Mouse (Mus musculus) macrophage (primary cell): Measurements from ENCODE around the gene Zfp51. TPM values are rescaled to one million over a fixed set of nuclear protein-coding genes. Genes with fewer than 3 reads are reported as not detected.
"Not testable (repeated sequence)": the region's sequence is repeated elsewhere in the genome, so short reads cannot be mapped to it uniquely, and the experiment has no call there.

Source experiments
- H3K27ac ChIP-seq: fragments of 350-480 bp; formaldehyde crosslinking; 2 replicates; pipeline ENCODE4 v1.9.0; 2021
- H3K36me3 ChIP-seq: fragments of 350-480 bp; formaldehyde crosslinking; 2 replicates; pipeline ENCODE4 v1.9.0; 2021; ENCODE audit errors: inconsistent target
- H3K4me3 ChIP-seq: fragments of 350-480 bp; formaldehyde crosslinking; 2 replicates; pipeline ENCODE4 v1.9.0; 2021; ENCODE audit errors: inconsistent target
- H3K79me2 ChIP-seq: fragments of 350-480 bp; formaldehyde crosslinking; 2 replicates; pipeline ENCODE4 v1.9.0; 2021; ENCODE audit errors: inconsistent target
- WGBS: methylation state at CpG from one replicate; pipeline ENCODE4 v1.1.7; 2026; ENCODE audit warnings: inconsistent platforms; ENCODE audit not compliant: missing documents; 5-methylcytosine and 5-hydroxymethylcytosine counted together
- polyA plus RNA-seq: library from polyadenylated mRNA; stranded (reverse); fragments of 250-400 nt; gene quantifications from 3 replicates; pipeline ENCODE4 v1.2.4, GENCODE M21; 2018; ENCODE audit warnings: inconsistent platforms
- total RNA-seq, 78 experiments: library from RNA; depleted of rRNA; stranded (reverse); fragments of 250-400 nt; gene quantifications; 1 replicate in 9 of 78; 2 replicates in 24 of 78; 3 replicates in 43 of 78; 4 replicates in 2 of 78; pipeline ENCODE4 v1.2.4; 2018; ENCODE audit warnings: inconsistent platforms in 56 of 78

Zfp51 gene
- total RNA-seq (2018; cell fraction: chromatin; rRNA removed), result 10 to 100 TPM in 2 of 26 experiments, 1 to 10 TPM in 23, under 1 TPM in 1; 0.41 to 10.5 (median 4.4) TPM
- total RNA-seq (2018; cell fraction: cytosol; rRNA removed), result 1 to 10 TPM; 2.1 to 9.5 (median 6.6) TPM
- 10 to 100 TPM in 2 of 26 experiments, 1 to 10 TPM in 23, under 1 TPM in 1; 0.67 to 11.8 (median 4.7) TPM for total RNA-seq (2018; cell fraction: nucleus; rRNA removed)
- polyA plus RNA-seq, result 5.0 to 11.8 TPM (median 7.5 TPM) in 3 replicates

DNA sequence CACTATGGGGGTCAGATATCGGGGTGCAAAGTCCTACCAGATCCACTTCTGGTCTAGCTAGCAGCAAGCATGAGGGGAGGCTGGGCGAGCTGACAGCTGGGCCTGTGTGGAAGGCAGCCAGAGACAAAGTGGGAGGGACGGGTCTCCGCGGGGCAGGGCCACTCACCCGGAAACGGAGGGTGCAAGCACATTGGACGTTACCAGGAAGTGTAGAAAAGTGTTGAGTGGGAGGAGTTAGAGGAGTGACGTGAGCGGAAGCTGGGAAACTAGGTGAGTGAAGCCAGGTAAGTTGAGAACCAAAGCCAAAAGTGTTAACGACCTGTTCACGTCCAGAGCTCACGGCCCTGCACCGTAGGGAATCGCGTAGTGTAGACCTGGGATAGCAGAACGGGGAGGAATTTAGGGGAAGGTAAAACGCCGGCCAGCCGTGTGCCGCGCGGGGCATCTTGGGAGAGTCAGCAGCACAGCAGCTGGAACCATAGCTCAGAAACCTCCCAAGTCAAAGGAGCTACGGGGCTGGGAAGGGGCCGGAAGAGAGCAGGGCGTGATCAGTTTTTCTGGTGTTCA is at the start of gene Zfp51:
Gene Zfp51 (plus strand): TSS at position 237 of the 567 bp plus-strand sequence.
- peaks cover 21% of the 10 kb centered on the region; the same call in 1 of the 2 replicates for H3K79me2 ChIP-seq
- peaks cover 10% of the 10 kb centered on the region for H3K36me3 ChIP-seq
- peak within 1 kb of the TSS; percentile 76 for H3K4me3 ChIP-seq
- WGBS, result under 1% methylated on average over 26 of the region's 26 CpGs
- peak within 1 kb of the TSS; percentile 63 for H3K27ac ChIP-seq

DNA sequence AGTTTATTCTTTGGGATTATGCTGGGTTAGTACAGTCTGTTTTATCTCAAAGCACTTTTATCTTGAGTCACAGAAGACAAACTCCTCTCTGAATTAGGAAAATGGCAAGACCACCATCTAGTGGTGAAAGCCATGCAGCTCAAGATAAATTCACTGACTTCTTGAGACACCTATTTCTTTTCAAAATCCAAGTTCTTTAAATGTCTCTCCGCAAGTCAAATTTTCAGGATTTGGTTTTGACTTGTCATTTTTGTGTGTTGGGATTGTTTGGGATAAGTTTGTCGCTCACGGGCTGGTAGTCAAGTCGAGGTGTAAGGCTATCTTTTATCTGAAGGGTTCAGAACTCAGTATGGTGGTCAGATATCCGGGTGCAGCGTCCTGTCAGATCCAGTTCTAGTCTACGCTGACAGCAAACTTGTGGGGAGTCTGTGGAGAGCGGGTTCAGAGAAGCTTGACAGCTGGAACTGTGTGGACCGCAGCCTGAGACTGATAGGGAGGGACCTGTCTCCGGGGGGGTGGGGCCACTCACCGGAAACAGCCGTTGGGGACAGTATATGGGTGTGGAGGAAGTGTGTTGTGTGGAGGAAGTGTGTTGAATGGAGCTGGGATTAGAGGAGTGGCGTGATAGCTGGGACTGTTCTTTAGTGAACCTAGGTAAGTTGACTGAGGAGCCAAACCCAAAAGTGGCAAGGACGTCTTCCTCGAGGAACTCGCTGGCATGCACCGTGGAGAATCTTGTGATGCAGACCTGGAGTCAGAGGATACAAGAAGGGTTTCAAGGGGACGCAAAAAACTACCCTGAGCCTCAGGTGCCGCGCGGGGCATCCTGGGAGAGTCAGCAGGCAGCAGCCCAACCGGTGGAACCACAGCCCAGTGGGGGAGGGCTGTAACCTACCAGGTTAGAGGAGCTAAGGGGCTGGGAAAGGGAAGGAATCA is 27.2 kb upstream of the Zfp51 start, which contains the start of gene Zfp54:
Gene Zfp54 (plus strand): TSS at position 564 of the 936 bp plus-strand sequence.
- WGBS, result 0% methylated on average over 19 of the region's 22 CpGs
- Histone ChIP-seq H3K4me3 (peak within 1 kb of the TSS; percentile 74), H3K27ac (peak within 1 kb of the TSS; percentile 67), H3K79me2 (peaks cover 16% of the 10 kb centered on the region; the same call in 1 of the 2 replicates), H3K36me3 (no peaks in the 10 kb centered on the region; the same call in 1 of the 2 replicates)

DNA sequence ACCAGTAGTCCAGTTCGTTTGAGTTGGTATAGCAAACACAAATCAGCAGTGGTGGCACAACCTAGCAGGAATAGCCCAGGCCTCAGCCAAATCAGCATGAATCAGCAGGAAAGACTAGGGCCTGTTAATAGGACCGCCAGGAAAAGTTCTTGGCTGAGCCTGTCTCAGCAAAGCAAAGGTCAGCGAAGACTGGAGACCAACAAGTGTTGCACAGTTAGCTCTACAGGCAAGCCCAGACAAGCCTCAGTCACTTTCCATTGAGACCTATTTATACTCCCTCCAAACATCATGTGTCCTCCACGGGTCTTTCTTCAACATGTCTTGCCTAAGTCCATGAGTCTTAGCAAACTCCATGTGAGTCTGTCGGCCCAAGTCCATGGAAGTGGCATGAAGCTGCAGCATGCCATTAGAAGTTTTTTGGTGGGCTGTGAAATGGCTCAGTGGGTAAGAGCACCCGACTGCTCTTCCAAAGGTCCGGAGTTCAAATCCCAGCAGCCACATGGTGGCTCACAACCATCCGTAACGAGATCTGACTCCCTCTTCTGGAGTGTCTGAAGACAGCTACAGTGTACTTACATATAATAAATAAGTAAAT is 11.3 kb upstream of the Zfp51 start:
- WGBS, result 90% methylated on average over 7 of the region's 9 CpGs
- not testable (repeated sequence) for H3K4me3 ChIP-seq, H3K27ac ChIP-seq

DNA sequence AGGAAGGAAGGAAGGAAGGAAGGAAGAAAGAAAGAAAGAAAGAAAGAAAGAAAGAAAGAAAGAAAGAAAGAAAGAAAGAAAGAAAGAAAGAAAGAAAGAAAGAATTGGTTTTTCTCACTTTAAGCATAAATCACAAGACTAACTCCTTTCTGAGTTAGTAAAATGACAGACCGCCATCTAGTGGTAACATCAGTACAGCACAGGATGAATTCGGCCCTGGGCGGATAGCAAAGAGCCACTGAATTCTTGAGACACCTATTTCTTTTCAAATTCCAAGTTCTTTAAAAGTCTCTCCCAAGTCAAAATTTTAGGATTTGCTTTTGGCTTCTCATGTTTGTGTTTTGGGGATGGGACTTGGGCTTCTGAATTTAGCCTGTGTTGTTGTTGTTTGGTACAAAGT is 505 bp upstream of the Zfp51 start:
- peaks cover 10% of the 10 kb centered on the region for H3K36me3 ChIP-seq
- H3K79me2 ChIP-seq, result peaks cover 21% of the 10 kb centered on the region; the same call in 1 of the 2 replicates
- H3K4me3 ChIP-seq, result peak overlapping the region; percentile 76
- H3K27ac ChIP-seq, result peak overlapping the region; percentile 63
- WGBS, result 0% methylated on average over 3 of the region's 3 CpGs

More for the DNA sequence above, 11.3 kb upstream of the Zfp51 start:
- H3K79me2 ChIP-seq, result not testable (repeated sequence)
- peaks cover 11% of the 10 kb centered on the region for H3K36me3 ChIP-seq

DNA sequence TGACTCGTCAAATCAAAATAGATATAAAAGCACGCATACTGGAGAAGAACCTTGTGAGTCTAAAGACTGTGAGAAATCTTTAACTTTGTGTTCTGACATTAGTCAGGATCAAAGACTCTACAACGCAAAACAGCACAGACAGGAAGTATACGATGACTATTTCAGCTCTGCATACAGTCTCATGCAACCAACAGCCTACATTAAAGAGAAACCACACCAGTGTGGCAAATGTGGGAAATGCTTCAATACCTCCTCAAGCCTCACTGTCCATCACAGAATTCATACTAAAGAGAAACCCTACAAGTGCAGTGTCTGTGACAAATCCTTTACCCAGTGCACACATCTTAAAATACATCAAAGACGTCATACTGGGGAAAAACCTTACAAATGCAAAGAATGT is 13.4 kb downstream of the Zfp51 start:
- 97% methylated on average over 5 of the region's 5 CpGs for WGBS
- Histone ChIP-seq H3K36me3 (peaks cover 44% of the 10 kb centered on the region), H3K4me3 (no peak overlapping the region)

DNA sequence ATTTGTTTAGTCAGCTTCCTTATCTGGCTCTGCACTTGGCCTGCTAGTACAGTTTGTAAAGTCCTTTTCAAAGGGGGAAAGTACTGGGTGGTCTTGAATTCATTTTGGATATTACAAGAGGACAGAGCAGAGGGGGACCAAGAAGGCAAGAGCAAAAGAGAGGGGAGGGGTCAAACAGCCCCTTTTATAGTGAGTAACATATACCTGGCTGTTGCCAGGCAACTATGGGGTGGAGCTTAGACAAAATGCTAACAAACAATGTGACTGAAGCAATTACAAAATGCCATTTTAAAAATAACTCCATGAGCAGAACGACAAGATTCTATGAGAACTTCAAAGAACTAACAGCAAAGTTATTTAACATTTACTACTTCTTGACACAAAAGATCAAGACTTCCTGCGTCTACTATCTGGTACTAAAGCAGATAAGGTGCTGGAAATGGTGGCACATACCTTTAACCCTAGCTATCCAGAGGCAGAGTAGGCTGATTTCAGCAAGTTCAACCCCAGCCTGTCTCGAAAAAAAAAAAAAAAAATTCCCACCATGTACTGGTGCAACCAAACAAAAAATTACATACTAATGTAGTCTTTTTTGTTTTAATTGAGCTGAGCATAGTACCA is 22.0 kb downstream of the Zfp51 start:
- Histone ChIP-seq H3K36me3 (no peaks in the 10 kb centered on the region), H3K27ac (no peak overlapping the region), H3K79me2 (no peaks in the 10 kb centered on the region), H3K4me3 (no peak overlapping the region)
- 82% methylated on average over 3 of the region's 3 CpGs for WGBS

More for the DNA sequence above, 13.4 kb downstream of the Zfp51 start:
- Histone ChIP-seq H3K79me2 (no peaks in the 10 kb centered on the region), H3K27ac (no peak overlapping the region)

DNA sequence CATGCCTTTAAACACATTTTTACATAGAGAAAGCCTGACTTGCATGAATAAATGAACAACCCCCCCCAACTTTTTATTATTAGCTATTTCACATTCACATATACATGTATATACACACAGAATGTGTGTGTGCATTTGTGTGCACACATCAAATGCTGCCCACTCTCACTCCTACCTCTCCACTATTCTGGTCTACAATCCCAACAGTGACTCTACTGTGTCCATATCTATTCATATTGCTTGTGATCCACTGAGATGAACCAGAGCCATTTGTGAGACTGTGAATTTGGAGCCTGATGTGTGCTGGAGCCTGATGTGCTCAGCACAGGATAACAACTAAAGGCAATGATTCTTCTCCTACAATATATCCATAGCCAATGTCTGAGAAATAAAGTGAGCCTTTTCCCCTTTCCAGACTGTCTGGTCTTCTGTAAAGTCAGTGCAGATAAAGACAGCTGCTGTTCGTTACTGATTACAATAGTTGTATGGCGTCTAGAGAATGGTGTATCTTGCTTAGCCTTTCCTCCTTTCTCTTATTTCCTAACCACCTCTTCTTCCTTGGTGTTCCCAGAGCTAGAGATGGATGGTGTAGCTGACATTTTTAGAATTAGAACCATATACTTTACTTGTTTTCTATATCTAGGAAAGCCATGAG is 22.6 kb downstream of the Zfp51 start:
- Histone ChIP-seq H3K4me3 (no peak overlapping the region), H3K79me2 (no peaks in the 10 kb centered on the region), H3K27ac (no peak overlapping the region), H3K36me3 (no peaks in the 10 kb centered on the region)
- 100% methylated on average over 2 of the region's 2 CpGs for WGBS

DNA sequence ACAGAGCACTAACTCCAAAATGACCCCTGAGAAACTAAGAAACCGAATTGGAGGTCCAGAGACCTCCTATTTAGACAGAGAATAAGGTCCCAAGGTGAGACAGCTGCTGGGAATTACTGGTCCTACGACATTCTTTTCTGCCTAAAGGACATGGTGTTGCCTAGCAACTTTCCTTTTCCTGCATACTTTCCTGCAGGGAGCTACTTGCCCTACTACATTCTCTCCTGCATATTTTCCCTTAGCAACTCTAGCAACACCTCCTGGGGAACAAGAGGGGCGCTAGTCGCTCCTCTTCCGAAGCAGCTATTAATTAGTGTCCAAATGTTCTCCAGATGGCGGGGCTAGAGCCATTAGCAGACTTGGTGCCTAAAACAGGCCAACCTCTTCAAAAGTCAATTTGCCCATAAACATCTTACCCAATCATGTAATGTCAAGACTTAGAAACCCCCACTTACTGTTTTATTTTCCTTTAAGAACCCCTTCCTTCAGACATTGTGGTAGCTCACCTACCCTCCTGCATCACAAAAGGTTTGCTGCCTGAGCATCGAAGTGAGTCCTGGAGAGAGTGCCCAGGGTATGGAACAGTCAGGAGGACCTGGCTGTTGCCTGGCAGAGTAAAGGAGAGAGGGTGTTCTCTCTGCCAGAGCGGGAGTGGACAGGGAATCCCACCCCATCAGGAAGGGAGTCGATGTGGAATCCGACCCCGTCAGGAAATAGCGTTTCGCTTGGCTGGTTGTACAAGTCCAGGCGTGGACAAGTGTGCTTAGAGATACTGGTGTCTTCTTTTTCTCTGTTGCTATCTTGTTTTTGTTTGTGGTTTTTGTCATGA is 23.4 kb downstream of the Zfp51 start:
- no peaks in the 10 kb centered on the region for H3K36me3 ChIP-seq
- H3K27ac ChIP-seq, result no peak overlapping the region
- no peak overlapping the region for H3K4me3 ChIP-seq
- no peaks in the 10 kb centered on the region for H3K79me2 ChIP-seq
- WGBS, result 94% methylated on average over 10 of the region's 14 CpGs

DNA sequence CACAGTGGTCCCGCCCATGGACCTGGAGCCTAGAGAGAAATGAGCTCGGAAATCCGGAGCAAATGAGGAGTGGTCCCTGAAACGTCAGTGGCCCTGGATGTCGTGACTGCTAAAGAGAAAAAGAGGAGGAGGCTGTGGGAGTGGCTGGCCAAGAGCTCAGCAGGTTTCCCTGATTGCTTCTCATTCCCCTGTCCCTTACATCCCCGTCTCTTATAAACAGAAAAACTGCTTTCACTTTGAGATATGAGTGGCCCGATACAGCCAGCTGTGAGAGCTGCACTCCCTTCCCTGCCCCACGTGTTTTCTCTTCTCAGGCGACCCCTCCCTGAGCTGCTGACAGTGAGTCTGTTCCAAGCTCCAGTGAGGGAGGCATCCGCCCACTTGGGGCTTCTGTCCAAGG is 24.6 kb downstream of the Zfp51 start:
- 0% methylated on average over 3 of the region's 10 CpGs for WGBS
- H3K36me3 ChIP-seq, H3K79me2 ChIP-seq, H3K27ac ChIP-seq: not testable (repeated sequence)
- H3K4me3 ChIP-seq, result peak overlapping the region; percentile 11; the same call in 1 of the 2 replicates

DNA sequence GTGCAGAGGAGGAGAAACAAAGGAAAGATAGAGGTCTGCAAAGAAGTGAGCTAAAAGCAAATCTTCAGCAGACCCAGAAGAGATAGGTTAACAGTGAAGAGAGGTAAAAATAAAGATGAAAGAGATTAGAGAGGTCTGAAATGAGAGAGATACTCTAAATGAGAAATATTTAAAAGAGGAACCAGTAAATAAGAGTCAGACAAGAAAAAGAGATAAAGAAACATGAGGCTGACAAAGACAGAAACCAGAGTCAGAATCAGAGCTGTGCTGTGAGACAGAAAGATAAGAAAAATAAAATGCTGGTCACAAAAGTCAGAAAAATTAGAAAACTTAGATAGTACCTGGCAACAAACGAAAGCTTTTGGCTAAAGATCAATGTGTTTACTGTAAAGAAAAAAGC is 25.1 kb downstream of the Zfp51 start:
- H3K79me2 ChIP-seq, H3K27ac ChIP-seq, H3K36me3 ChIP-seq, H3K4me3 ChIP-seq: not testable (repeated sequence)
- WGBS, result 75% methylated on average over 1 of the region's 1 CpGs

DNA sequence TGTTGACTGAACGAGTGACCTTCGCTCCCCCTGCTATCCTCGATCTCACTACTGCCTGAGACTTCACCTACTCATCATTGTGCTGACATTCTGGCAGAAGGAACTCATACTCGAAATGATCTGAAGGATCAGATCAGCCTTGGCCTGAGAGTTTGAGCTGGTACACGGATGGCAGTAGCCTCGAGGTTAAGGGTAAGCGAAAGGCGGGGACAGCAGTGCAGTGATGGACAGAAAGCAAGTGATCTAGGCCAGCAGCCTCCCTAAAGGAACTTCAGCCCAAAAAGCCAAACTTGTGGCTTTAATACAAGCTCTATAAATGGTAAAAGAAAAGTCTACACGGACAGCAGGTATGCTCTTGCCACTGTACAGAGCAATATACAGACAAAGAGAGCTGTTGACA is 26.2 kb downstream of the Zfp51 start:
- not testable (repeated sequence) for H3K36me3 ChIP-seq, H3K27ac ChIP-seq, H3K4me3 ChIP-seq, H3K79me2 ChIP-seq
- no CpG with 5 or more reads among the region's 9 CpGs for WGBS

DNA sequence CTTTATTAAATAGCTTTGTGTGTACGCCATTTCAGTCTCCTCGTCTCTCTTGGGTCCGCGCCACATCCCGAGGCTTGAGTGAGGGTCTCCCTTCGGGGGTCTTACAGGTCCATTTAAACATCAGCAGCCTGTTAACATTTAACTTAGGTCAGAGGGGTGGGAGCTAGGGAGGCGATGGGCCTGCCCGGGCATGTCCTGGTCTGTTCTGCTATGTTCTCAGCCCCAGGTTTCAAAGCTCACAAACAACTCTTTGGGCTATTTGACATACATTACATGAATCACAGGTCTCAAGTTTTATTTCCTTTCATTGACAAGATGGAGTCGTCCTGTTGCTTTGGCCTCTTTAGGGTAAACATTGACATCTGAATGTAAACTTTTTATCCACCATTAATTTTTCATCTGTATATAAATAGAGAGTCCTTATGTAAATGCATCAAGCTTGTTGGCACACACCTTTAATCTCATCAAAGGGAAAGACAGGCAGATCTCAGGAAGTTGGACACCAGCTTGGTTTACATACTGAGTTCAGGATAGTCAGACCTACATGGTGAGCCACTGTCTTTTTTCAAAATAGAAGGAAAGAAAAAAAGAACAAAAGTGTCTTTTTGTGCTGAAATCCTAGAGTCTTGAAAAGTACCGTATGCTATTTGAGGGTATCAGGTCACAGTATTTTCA is 28.1 kb downstream of the Zfp51 start:
- not testable (repeated sequence) for H3K4me3 ChIP-seq, H3K27ac ChIP-seq, H3K36me3 ChIP-seq, H3K79me2 ChIP-seq
- WGBS, result 68% methylated on average over 4 of the region's 10 CpGs
